Mouse (Mus musculus) liver, adult (tissue): Measurements from ENCODE around the gene Gpc6.

ENCODE experiments used
- GATA4 ChIP-seq: IDR thresholded peaks from 2 replicates; pipeline ENCODE4 v1.6.1; 2014; ENCODE audit warnings: mild to moderate bottlenecking, low read length; ENCODE audit not compliant: insufficient replicate concordance

The Gpc6 gene

DNA sequence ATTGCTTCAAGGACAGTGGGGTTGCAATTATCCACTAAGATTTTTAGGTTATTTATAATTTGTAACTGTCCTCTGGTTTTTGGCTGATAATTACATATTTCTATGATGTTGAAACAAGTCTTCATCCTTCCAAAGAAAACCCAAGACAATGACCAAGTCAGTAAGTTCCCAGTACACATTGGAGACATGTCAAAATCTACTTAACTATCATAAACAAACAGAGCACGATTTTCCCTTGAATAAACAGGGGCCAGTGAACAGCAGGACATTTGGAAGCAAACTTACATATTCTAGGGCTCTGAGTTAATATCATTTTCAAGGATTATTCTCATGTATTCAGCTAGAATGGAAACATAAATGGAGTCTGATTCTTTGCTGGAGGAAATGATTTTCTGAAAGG, 205.2 kb downstream of the Gpc6 start:
- peak; percentile 64 for TF ChIP-seq GATA4

DNA sequence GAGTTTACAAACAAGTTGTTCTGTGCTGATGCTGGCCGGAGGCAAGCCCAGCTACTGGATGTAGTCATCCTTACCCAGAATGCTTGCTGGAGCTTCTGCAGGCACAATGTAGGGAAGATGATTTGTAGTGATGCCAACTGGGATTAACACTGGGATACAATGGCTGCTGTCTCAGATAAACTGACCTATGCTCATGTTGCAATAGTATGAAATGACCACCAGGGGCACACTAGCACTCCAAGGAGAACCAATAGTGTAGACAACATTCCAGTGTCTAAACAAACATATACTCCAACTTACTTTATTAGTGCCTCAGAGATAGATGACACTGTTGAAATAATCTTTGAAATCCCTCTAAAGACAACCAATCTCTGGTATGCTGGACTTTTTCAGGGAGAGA, 206.2 kb downstream of the Gpc6 start:
- TF ChIP-seq GATA4, result no peak

- no peak for TF ChIP-seq GATA4
These were observed 216.1 kb downstream of the Gpc6 start for GRCm38 (mm10) chr14:117141077-117141848.

DNA sequence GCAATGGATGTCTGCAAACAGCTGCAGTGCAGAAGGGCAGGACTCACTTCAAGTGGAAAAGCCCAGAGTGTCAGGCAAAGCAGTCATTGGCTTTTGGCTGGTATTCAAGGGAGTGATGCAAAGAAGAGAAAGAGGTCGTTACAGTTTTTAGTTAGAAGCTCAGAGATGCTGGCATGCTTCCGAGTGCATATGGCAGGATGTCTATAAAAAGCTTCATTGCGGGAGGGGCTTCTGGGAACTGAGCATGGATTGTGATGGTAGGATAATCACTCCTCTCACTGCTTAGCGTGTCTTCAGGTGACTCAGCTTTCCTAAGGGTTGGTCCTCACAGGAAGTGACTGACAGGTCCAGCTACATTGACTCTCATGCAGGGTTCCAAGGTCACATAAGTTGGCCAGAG, 221.0 kb downstream of the Gpc6 start:
- TF ChIP-seq GATA4, result no peak

DNA sequence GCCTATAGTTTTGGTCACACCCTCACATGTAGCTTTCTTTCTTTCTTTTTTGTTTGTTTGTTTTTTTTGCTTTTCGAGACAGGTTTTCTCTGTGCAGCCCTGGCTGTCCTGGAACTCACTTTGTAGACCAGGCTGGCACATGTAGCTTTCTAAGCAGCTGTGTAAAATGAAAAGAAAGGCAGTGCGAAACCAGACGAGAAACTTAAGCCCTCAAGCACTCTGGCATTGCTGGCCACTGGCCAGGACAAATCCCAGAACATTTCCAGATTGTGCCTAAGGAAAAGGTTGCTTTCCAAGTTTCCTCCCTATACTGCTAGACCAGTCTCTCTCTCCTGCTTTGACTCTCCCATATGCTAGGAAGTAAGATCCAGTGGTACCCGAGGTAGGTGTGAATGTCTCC, 221.6 kb downstream of the Gpc6 start:
- no peak for TF ChIP-seq GATA4

DNA sequence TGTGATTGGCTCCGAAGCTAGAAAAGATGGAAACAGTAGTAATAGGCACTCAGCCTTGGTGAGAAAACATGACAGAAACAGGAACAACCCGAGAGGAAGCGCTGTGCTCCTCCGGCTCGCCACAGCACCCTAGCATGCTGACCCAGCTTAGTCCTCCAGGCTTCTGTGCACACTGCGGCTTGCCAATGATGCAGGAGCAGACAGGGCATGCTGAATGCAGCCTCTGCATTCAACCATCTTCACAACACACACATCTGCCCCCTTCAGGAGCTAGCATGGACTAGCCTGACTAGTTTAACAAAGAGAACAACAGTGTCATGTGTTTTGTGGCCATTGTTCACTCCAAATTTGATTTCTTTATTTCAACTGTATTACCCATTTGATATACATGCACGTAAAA, 226.5 kb downstream of the Gpc6 start:
- no peak for TF ChIP-seq GATA4

DNA sequence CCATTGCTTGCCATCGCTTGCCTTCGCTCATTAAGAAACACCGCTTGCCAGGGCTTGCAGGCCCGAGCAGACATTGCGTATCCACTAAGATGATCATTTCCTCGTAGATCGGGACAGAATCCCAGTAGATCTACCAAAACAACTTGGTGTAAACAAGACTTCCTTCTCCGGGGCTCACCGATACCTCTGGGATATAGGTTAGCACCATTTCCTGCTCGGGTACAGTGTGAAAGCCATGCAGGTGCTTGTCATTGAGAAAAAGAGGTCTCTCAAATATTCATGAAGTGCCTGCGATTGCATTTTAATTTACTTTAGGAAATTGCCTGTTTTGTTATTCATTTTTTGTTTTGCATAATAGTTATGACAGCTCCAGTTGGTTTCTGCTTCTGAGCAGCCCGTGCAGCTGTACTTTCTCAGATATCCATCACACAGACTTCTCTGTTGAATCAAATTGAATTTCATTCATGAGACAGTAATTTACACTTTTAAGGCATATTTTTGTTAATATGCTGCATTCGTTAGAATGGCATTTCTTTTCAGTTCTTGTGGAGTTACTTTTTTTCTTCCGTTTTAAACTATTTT, 230.9 kb downstream of the Gpc6 start:
- no peak for TF ChIP-seq GATA4

DNA sequence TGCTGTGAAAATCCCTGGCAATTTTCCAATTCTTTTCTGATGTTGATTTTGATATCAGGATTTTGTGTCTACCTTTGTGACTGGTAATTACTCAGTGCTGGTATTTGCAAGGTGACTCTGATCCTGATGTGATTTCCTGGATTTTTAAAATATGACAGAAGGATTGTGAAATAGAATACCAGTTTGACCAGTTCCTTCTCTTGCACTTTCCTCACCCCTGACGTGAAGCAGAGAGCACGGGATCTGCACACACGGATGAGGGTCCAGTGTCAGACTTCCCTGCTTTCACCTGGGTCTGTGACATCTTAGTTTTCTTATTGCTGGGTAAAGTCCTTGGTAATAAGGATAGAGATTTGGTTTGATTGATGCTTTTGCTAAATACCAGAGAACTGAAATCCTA, 232.3 kb downstream of the Gpc6 start:
- no peak for TF ChIP-seq GATA4

DNA sequence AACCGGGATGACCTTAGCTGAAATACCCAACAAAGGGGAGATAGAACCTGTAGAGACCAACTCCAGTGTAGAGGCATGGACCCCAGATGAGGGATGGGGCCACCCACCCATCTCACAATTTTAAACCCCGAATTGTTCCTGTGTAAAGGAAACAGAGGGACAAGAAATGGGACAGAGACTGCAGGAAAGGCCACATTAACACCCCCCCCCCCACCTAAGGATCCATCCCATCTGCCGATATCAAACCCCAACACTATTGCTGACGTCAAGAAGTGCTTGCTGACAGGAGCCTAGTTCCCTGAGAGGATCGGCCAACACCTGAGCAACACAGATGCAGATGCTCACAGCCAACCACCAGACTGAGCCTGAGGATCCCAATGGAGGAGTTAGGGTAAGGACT, 241.2 kb downstream of the Gpc6 start:
- TF ChIP-seq GATA4, result no peak

DNA sequence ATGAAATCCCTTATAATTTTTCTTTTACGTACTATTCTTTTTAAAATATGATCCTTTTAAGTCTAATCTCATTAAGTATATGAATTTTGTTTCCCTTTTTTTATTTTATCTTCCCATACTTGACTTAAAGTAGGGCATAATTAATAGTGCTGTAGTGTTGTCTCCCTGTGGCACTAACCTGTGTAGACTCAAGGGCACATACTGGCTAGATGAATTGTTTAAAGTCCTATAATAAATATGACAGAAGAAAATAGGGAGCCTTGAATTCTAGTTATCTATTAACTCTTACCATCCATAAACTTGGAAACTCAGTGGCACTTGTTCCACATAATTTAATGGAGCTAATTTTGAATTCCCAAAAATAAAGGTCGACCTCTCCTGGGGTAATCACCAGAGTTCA, 268.2 kb downstream of the Gpc6 start:
- no peak for TF ChIP-seq GATA4

DNA sequence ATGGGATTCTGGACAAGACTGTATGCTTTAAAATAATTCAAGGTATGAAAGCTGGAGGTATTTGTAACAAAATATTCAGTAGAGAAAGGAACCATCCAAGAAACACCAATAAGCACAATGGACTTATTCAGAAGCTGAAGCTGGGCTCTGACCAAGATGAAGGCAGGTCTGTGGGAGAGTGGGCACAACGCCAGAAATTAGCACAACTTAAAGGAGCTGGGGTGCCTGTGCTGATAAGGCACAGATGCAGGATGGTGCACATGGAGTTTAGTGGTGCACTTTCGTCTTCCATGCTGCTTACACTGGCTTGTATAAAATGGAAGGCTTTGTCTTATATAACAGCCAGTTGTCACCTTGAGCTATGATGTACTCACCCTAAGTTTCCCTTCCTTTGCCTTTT, 276.9 kb downstream of the Gpc6 start:
- TF ChIP-seq GATA4, result no peak

GRCm38 (mm10) chr14:117203960-117204359, 278.8 kb downstream of the Gpc6 start:
- no peak for TF ChIP-seq GATA4

GRCm38 (mm10) chr14:117214373-117214772, 289.3 kb downstream of the Gpc6 start:
- TF ChIP-seq GATA4, result no peak

- no peak for TF ChIP-seq GATA4
These were observed 301.8 kb downstream of the Gpc6 start for GRCm38 (mm10) chr14:117226920-117227319.

GRCm38 (mm10) chr14:117230476-117230875, 305.4 kb downstream of the Gpc6 start:
- TF ChIP-seq GATA4, result no peak

GRCm38 (mm10) chr14:117238226-117238625, 313.1 kb downstream of the Gpc6 start:
- no peak for TF ChIP-seq GATA4
